Mouse (Mus musculus) right cerebral cortex, postnatal 14 days (tissue): ENCODE data around the gene Cnot6l.
A peak's percentile ranks its signal among the peaks of the same experiment; 100 is the strongest.

Experiments used
- DNase-seq: peaks from one replicate; pipeline ENCODE4 v3.0.0; 2022

Cnot6l gene

GRCm38 (mm10) chr5:96164021-96164411 is at the start of gene Cnot6l:
Gene Cnot6l, minus strand, starts transcription at chr5:96164171.
- DNase-seq, result no peak

GRCm38 (mm10) chr5:96209916-96210583 is 46.1 kb upstream of the Cnot6l start:
- DNase-seq, result peak; percentile 90

- DNase-seq, result no peak
Observed at GRCm38 (mm10) chr5:96209459-96209858, 45.5 kb upstream of the Cnot6l start, which contains the start of gene Mrpl1. Gene Mrpl1, plus strand, starts transcription at chr5:96209493.

GRCm38 (mm10) chr5:96208543-96208942 is 44.6 kb upstream of the Cnot6l start:
- DNase-seq, result no peak

GRCm38 (mm10) chr5:96207531-96207930 is 43.6 kb upstream of the Cnot6l start:
- DNase-seq, result no peak

GRCm38 (mm10) chr5:96206897-96207296 is 42.9 kb upstream of the Cnot6l start:
- no peak for DNase-seq

- no peak for DNase-seq
Observed at GRCm38 (mm10) chr5:96201462-96202154, 37.6 kb upstream of the Cnot6l start.

- DNase-seq, result no peak
Observed at GRCm38 (mm10) chr5:96200269-96200668, 36.3 kb upstream of the Cnot6l start.

- DNase-seq, result no peak
Observed at GRCm38 (mm10) chr5:96198271-96198670, 34.3 kb upstream of the Cnot6l start.

GRCm38 (mm10) chr5:96196547-96197052 is 32.6 kb upstream of the Cnot6l start:
- DNase-seq, result no peak

GRCm38 (mm10) chr5:96191251-96191650 is 27.3 kb upstream of the Cnot6l start:
- no peak for DNase-seq

GRCm38 (mm10) chr5:96189761-96190160 is 25.8 kb upstream of the Cnot6l start:
- DNase-seq, result no peak

- DNase-seq, result no peak
Observed at GRCm38 (mm10) chr5:96183987-96184386, 20.0 kb upstream of the Cnot6l start.

GRCm38 (mm10) chr5:96183211-96183610 is 19.2 kb upstream of the Cnot6l start:
- DNase-seq, result no peak

- no peak for DNase-seq
Observed at GRCm38 (mm10) chr5:96176879-96177358, 12.9 kb upstream of the Cnot6l start.

- DNase-seq, result no peak
Observed at GRCm38 (mm10) chr5:96176121-96176520, 12.2 kb upstream of the Cnot6l start.

GRCm38 (mm10) chr5:96171765-96172164 is 7.8 kb upstream of the Cnot6l start:
- no peak for DNase-seq

- DNase-seq, result no peak
Observed at GRCm38 (mm10) chr5:96170443-96170842, 6.5 kb upstream of the Cnot6l start.

- no peak for DNase-seq
Observed at GRCm38 (mm10) chr5:96166761-96167160, 2.8 kb upstream of the Cnot6l start.

GRCm38 (mm10) chr5:96163396-96164020 is 463 bp downstream of the Cnot6l start:
- DNase-seq, result no peak

- peak; percentile 80 for DNase-seq
Observed at GRCm38 (mm10) chr5:96162399-96163331, 1.3 kb downstream of the Cnot6l start.
